Mouse (Mus musculus): ENCODE data around the gene Bak1. TPM values are rescaled to one million over a fixed set of nuclear protein-coding genes. Genes with fewer than 3 reads are reported as not detected.

The Bak1 gene
- 8.5 and 10.3 TPM in 2 replicates for polyA plus RNA-seq (2015; fragmentation: Nextera tagmentation; extraction: Ambion mirVana)

DNA sequence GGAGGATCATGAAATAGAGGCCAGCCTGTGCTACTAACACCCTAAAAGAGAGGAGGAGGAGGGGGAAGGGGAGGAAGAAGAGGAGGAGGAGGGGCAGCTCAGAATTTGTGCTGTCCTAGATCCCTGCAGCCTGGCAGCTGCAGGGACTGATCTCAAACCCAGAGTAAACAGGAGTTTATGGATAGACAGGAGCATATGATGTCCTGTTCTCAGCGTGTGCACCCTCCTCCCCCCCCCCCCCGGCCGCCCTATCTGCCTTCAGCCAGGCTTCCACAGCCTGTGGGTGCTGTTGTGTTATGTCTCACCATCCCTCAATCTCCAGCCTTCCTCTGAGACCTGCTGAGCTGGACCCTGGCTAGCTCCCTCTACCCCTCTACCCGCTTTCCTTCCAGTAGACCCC is at the start of gene Bak1:
TSS of gene Bak1 (minus strand) at position 101 of the 400 bp plus-strand sequence.
- no peaks in the 10 kb centered on the region for H3K36me3 ChIP-seq (ENCODE audit: control insufficient read depth, insufficient read depth, low read length)
- no peak for ATAC-seq
- H3K27me3 ChIP-seq (replicated peaks; ENCODE audit: control insufficient read depth, insufficient read depth, low read length), result no peaks in the 10 kb centered on the region
- peak within 1 kb of the TSS; percentile 90 for H3K4me2 ChIP-seq (ENCODE audit: low read depth, low read length)
- H3K9ac ChIP-seq (ENCODE audit: low read depth, low read length), result peak within 1 kb of the TSS; percentile 99
- WGBS, result 52% methylated on average over 4 of the region's 4 CpGs
- no peaks in the 10 kb centered on the region for H3K9me3 ChIP-seq (ENCODE audit: control insufficient read depth, low read length)
- H3K4me1 ChIP-seq (ENCODE audit: control insufficient read depth, insufficient read depth, low read length), result peaks cover 17% of the 10 kb centered on the region
- H3K4me3 ChIP-seq (ENCODE audit: low read length), result peak within 1 kb of the TSS; percentile 82
- peak within 1 kb of the TSS; percentile 87 for H3K27ac ChIP-seq (ENCODE audit: low read length)

DNA sequence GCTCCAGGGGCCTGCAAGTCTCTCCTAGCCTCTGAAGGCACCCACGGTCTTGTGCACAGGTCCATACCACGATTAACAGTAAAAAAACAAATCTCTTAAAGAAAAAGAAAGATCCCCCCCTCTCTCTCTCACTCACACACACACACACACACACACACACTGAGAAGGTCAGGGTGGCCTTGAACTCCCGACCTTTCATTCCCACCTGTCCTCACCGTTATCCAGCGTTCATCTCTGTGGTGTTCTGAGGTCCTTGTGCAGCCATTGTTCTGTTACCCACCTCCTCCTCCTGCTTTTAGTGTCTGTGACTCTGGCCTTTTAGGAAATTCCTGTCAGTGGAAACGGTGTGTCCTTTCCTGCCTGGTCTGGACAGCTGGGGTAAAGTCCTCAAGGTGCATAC is 49.7 kb upstream of the Bak1 start:
- H3K9ac ChIP-seq (ENCODE audit: low read depth, low read length), result no peak overlapping the region
- no peaks in the 10 kb centered on the region for H3K9me3 ChIP-seq (ENCODE audit: control insufficient read depth, low read length)
- H3K36me3 ChIP-seq (ENCODE audit: control insufficient read depth, insufficient read depth, low read length), result peaks cover 13% of the 10 kb centered on the region
- ATAC-seq, result no peak
- peaks cover 48% of the 10 kb centered on the region for H3K4me1 ChIP-seq (ENCODE audit: control insufficient read depth, insufficient read depth, low read length)
- no peak overlapping the region for H3K4me2 ChIP-seq (ENCODE audit: low read depth, low read length)
- 73% methylated on average over 6 of the region's 6 CpGs for WGBS
- H3K27me3 ChIP-seq (replicated peaks; ENCODE audit: control insufficient read depth, insufficient read depth, low read length), result no peaks in the 10 kb centered on the region
- H3K4me3 ChIP-seq (ENCODE audit: low read length), result no peak overlapping the region
- H3K27ac ChIP-seq (ENCODE audit: low read length), result no peak overlapping the region

DNA sequence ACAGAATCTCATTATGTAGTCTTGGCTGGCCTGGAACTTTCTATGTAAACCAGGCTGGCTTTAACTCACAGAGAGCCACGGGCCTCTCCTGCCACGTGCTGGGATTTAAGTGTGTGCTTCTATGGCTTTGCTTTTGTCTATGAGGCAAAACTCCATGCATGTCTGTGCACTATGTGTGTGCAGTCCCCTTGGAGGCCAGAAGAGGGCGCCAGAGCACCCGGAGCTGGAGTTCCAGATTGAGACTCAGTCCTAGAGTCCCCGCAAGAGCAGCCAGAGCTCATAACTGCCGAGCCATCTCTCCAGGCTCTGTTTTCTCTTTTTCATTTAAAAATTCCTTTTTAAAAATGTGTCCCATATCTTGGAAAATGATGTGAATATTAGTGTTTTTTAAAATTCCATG is 49.1 kb upstream of the Bak1 start:
- Histone ChIP-seq H3K4me2 (ENCODE audit: low read depth, low read length) (no peak overlapping the region), H3K4me3 (ENCODE audit: low read length) (no peak overlapping the region), H3K27me3 (replicated peaks; ENCODE audit: control insufficient read depth, insufficient read depth, low read length) (no peaks in the 10 kb centered on the region), H3K9ac (ENCODE audit: low read depth, low read length) (no peak overlapping the region), H3K36me3 (ENCODE audit: control insufficient read depth, insufficient read depth, low read length) (peaks cover 13% of the 10 kb centered on the region), H3K27ac (ENCODE audit: low read length) (no peak overlapping the region), H3K9me3 (ENCODE audit: control insufficient read depth, low read length) (no peaks in the 10 kb centered on the region), H3K4me1 (ENCODE audit: control insufficient read depth, insufficient read depth, low read length) (peaks cover 43% of the 10 kb centered on the region)
- no peak for ATAC-seq
- 84% methylated on average over 6 of the region's 6 CpGs for WGBS

DNA sequence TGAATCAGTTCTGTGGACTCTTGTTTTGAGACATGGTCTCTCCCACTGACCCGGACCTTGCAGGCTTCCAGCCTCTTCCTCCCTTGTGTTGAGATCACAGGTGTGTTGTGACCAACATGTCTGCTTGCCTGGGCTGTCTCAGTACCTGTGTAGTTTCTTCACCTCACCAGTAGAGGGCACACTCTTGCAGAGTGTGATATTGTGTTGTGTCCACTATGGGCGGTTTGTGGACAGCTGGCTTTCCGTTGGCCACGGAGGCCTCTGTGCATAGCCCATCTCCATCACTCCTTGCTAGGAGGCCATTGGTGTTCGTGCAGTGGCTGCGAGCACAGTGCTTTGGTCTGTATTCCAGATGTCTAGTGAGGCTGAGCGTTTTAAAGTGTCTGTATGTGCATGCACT is 48.3 kb upstream of the Bak1 start:
- Histone ChIP-seq H3K27ac (ENCODE audit: low read length) (no peak overlapping the region), H3K4me1 (ENCODE audit: control insufficient read depth, insufficient read depth, low read length) (peaks cover 36% of the 10 kb centered on the region), H3K27me3 (replicated peaks; ENCODE audit: control insufficient read depth, insufficient read depth, low read length) (no peaks in the 10 kb centered on the region), H3K36me3 (ENCODE audit: control insufficient read depth, insufficient read depth, low read length) (peaks cover 13% of the 10 kb centered on the region), H3K9me3 (ENCODE audit: control insufficient read depth, low read length) (no peaks in the 10 kb centered on the region), H3K4me2 (ENCODE audit: low read depth, low read length) (no peak overlapping the region), H3K9ac (ENCODE audit: low read depth, low read length) (no peak overlapping the region), H3K4me3 (ENCODE audit: low read length) (no peak overlapping the region)
- WGBS, result 95% methylated on average over 7 of the region's 7 CpGs
- no peak for ATAC-seq

- ATAC-seq, result peak; percentile 83
- Histone ChIP-seq H3K27me3 (replicated peaks; ENCODE audit: control insufficient read depth, insufficient read depth, low read length) (no peaks in the 10 kb centered on the region), H3K4me1 (ENCODE audit: control insufficient read depth, insufficient read depth, low read length) (peaks cover 29% of the 10 kb centered on the region), H3K36me3 (ENCODE audit: control insufficient read depth, insufficient read depth, low read length) (peaks cover 13% of the 10 kb centered on the region), H3K9ac (ENCODE audit: low read depth, low read length) (no peak overlapping the region), H3K27ac (ENCODE audit: low read length) (peak overlapping the region; percentile 79), H3K4me2 (ENCODE audit: low read depth, low read length) (no peak overlapping the region), H3K4me3 (ENCODE audit: low read length) (no peak overlapping the region), H3K9me3 (ENCODE audit: control insufficient read depth, low read length) (no peaks in the 10 kb centered on the region)
- 72% methylated on average over 17 of the region's 17 CpGs for WGBS
Observed at GRCm38 (mm10) chr17:27074849-27075745, 46.3 kb upstream of the Bak1 start.

DNA sequence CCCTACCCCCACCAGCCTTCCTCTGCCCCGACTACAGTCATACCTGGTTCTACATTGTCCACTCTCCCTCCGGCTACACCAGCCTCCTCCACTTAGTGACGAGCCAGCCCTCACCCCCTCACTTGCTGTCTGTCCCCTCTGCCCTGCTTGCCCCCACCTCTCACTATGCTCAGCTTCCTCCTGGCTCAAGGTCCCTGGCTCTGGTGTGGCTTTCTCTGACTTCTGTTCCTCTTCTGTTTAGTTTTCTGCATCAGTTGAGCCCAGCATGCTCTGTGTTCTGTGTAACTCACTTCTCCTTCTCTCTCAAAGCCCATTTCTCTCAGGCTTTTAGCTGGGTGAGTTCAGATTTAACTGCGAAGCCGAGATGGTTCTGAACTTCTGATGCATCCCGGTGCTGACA is 45.4 kb upstream of the Bak1 start:
- Histone ChIP-seq H3K4me2 (ENCODE audit: low read depth, low read length) (no peak overlapping the region), H3K4me3 (ENCODE audit: low read length) (no peak overlapping the region), H3K36me3 (ENCODE audit: control insufficient read depth, insufficient read depth, low read length) (peaks cover 13% of the 10 kb centered on the region), H3K27me3 (replicated peaks; ENCODE audit: control insufficient read depth, insufficient read depth, low read length) (no peaks in the 10 kb centered on the region), H3K9me3 (ENCODE audit: control insufficient read depth, low read length) (no peaks in the 10 kb centered on the region), H3K4me1 (ENCODE audit: control insufficient read depth, insufficient read depth, low read length) (peaks cover 35% of the 10 kb centered on the region), H3K9ac (ENCODE audit: low read depth, low read length) (peak overlapping the region; percentile 16), H3K27ac (ENCODE audit: low read length) (peak overlapping the region; percentile 79)
- no peak for ATAC-seq
- WGBS, result 64% methylated on average over 6 of the region's 6 CpGs

GRCm38 (mm10) chr17:27073778-27074177 is 45.0 kb upstream of the Bak1 start:
- Histone ChIP-seq H3K4me3 (ENCODE audit: low read length) (no peak overlapping the region), H3K9me3 (ENCODE audit: control insufficient read depth, low read length) (no peaks in the 10 kb centered on the region), H3K4me2 (ENCODE audit: low read depth, low read length) (no peak overlapping the region), H3K4me1 (ENCODE audit: control insufficient read depth, insufficient read depth, low read length) (peaks cover 38% of the 10 kb centered on the region), H3K9ac (ENCODE audit: low read depth, low read length) (peak overlapping the region; percentile 16; the same call in 1 of the 2 replicates), H3K36me3 (ENCODE audit: control insufficient read depth, insufficient read depth, low read length) (peaks cover 13% of the 10 kb centered on the region), H3K27me3 (replicated peaks; ENCODE audit: control insufficient read depth, insufficient read depth, low read length) (no peaks in the 10 kb centered on the region), H3K27ac (ENCODE audit: low read length) (peak overlapping the region; percentile 79)
- WGBS, result 62% methylated on average over 9 of the region's 9 CpGs
- ATAC-seq, result peak; percentile 64

GRCm38 (mm10) chr17:27073126-27073525 is 44.3 kb upstream of the Bak1 start:
- ATAC-seq, result no peak
- 78% methylated on average over 5 of the region's 5 CpGs for WGBS
- no peaks in the 10 kb centered on the region for H3K9me3 ChIP-seq (ENCODE audit: control insufficient read depth, low read length)
- H3K4me2 ChIP-seq (ENCODE audit: low read depth, low read length), result no peak overlapping the region
- no peak overlapping the region for H3K9ac ChIP-seq (ENCODE audit: low read depth, low read length)
- peaks cover 38% of the 10 kb centered on the region for H3K4me1 ChIP-seq (ENCODE audit: control insufficient read depth, insufficient read depth, low read length)
- peaks cover 13% of the 10 kb centered on the region for H3K36me3 ChIP-seq (ENCODE audit: control insufficient read depth, insufficient read depth, low read length)
- no peak overlapping the region for H3K4me3 ChIP-seq (ENCODE audit: low read length)
- H3K27ac ChIP-seq (ENCODE audit: low read length), result no peak overlapping the region
- H3K27me3 ChIP-seq (replicated peaks; ENCODE audit: control insufficient read depth, insufficient read depth, low read length), result no peaks in the 10 kb centered on the region

- no peak for ATAC-seq
- Histone ChIP-seq H3K4me1 (ENCODE audit: control insufficient read depth, insufficient read depth, low read length) (peaks cover 38% of the 10 kb centered on the region), H3K4me3 (ENCODE audit: low read length) (no peak overlapping the region), H3K27ac (ENCODE audit: low read length) (no peak overlapping the region), H3K4me2 (ENCODE audit: low read depth, low read length) (no peak overlapping the region), H3K36me3 (ENCODE audit: control insufficient read depth, insufficient read depth, low read length) (peaks cover 7% of the 10 kb centered on the region), H3K27me3 (replicated peaks; ENCODE audit: control insufficient read depth, insufficient read depth, low read length) (no peaks in the 10 kb centered on the region), H3K9me3 (ENCODE audit: control insufficient read depth, low read length) (no peaks in the 10 kb centered on the region), H3K9ac (ENCODE audit: low read depth, low read length) (no peak overlapping the region)
- 94% methylated on average over 8 of the region's 8 CpGs for WGBS
Observed at GRCm38 (mm10) chr17:27072363-27072762, 43.6 kb upstream of the Bak1 start.
